ENCODE assay signal across 27 mouse cellular contexts in genomic region chr11:3859778-3860177, GRCm38 (mm10). TPM values are rescaled to one million over a fixed set of nuclear protein-coding genes. Genes with fewer than 3 reads are reported as not detected.
"Had no signal": no experiment of that assay in that cellular context is flagged by ENCODE, and none has a peak within 500 bp of the region (broad histone marks: within the 10 kb centered on the region; RNA-seq: fewer than 3 reads in every experiment).

No protein-coding gene starts in this region.

- H3K4me3 ChIP-seq: gastrocnemius, adult 2 months; heart, embryonic 10.5 days; heart, embryonic 12.5 days; hindbrain, embryonic 10.5 days; hindbrain, embryonic 12.5 days; hindbrain, embryonic 15.5 days; kidney, embryonic 15.5 days; limb, embryonic 13.5 days; limb, embryonic 15.5 days; liver, embryonic 12.5 days had no signal

- H3K9ac ChIP-seq: heart, embryonic 12.5 days; hindbrain, embryonic 12.5 days; hindbrain, embryonic 15.5 days; kidney, embryonic 15.5 days; limb, embryonic 13.5 days; limb, embryonic 15.5 days; liver, embryonic 12.5 days; liver, embryonic 14.5 days had no signal

- DNase-seq: gastrocnemius, adult 2 months; gastrocnemius, postnatal 10 days; gastrocnemius, postnatal 25 days; heart, adult 18-20 months; heart, postnatal 10 days; heart, postnatal 4 days; kidney, adult 11 months; kidney, postnatal 14 days; kidney, postnatal 36 days; layer of hippocampus, postnatal 36 days; left cerebral cortex, postnatal 4 days had no signal

- ATAC-seq: hindbrain, postnatal 0 days; intestine, embryonic 16.5 days; liver, embryonic 12.5 days had no signal

- H3K27ac ChIP-seq: gastrocnemius, adult 2 months; heart, embryonic 10.5 days; hindbrain, embryonic 10.5 days; hindbrain, embryonic 12.5 days; hindbrain, embryonic 15.5 days; hindbrain, postnatal 0 days; kidney, embryonic 15.5 days; kidney, postnatal 0 days; limb, embryonic 13.5 days; limb, embryonic 15.5 days; liver, embryonic 12.5 days; liver, embryonic 14.5 days had no signal

- H3K36me3 ChIP-seq: heart, embryonic 10.5 days; heart, embryonic 12.5 days; hindbrain, embryonic 10.5 days; hindbrain, embryonic 12.5 days; hindbrain, embryonic 15.5 days; kidney, embryonic 15.5 days; limb, embryonic 13.5 days; limb, embryonic 15.5 days; liver, embryonic 12.5 days had no signal

- H3K9me3 ChIP-seq: heart, embryonic 10.5 days; heart, embryonic 12.5 days; hindbrain, embryonic 12.5 days; hindbrain, embryonic 15.5 days; kidney, embryonic 15.5 days; limb, embryonic 13.5 days; limb, embryonic 15.5 days; liver, embryonic 12.5 days had no signal

- H3K4me2 ChIP-seq: heart, embryonic 12.5 days; hindbrain, embryonic 12.5 days; hindbrain, embryonic 15.5 days; kidney, embryonic 15.5 days; limb, embryonic 13.5 days; limb, embryonic 15.5 days; liver, embryonic 12.5 days had no signal

RNA-seq across cellular contexts. Expression of gene 4921536K21Rik, which starts 35.1 kb away (rescaled TPM):
- total RNA-seq: granulocyte monocyte progenitor cell, adult 5-6 weeks; liver, adult 2 months had no signal
- polyA plus RNA-seq: heart, embryonic 14.5 days; liver, adult 2 months; liver, embryonic 12.5 days had no signal
